Comparison of ENCODE assay signal across 21 mouse cellular contexts in genomic region chr11:120772749-120773148, GRCm38 (mm10). TPM values are rescaled to one million over a fixed set of nuclear protein-coding genes. Genes with fewer than 3 reads are reported as not detected.
DNase-seq lines count a peak whose midpoint lies in the region; ATAC-seq and TF ChIP-seq lines count a peak whose summit lies in the region.
"Had no signal": no experiment of that assay in that cellular context is flagged by ENCODE, and none has a peak within 500 bp of the region (broad histone marks: within the 10 kb centered on the region; RNA-seq: fewer than 3 reads in every experiment).

No protein-coding gene starts in this region.

- no peaks in the 10 kb centered on the region; the same call in 1 of the 2 replicates for H3K4me1 ChIP-seq in midbrain, embryonic 11.5 days (ENCODE audit: control insufficient read depth, insufficient read depth, low read length)
- H3K4me1 ChIP-seq in midbrain, embryonic 16.5 days (ENCODE audit: control insufficient read depth, insufficient read depth, low read length) = no peaks in the 10 kb centered on the region; the same call in 1 of the 2 replicates
- no peaks in the 10 kb centered on the region for H3K4me1 ChIP-seq in thymus, adult 2 months (replicated peaks; ENCODE audit: control insufficient read depth, insufficient read depth, low read length)

- ATAC-seq in midbrain, embryonic 11.5 days (ENCODE audit: low FRiP score) = no peak
- ATAC-seq in midbrain, embryonic 16.5 days = no peak
- ATAC-seq: activated CD4-positive, CD25-positive, alpha-beta regulatory T cell, adult 4 months; forebrain, embryonic 13.5 days; forebrain, embryonic 15.5 days; Patski had no signal

- TF ChIP-seq CTCF in thymus, adult 2 months (IDR thresholded peaks at IDR 0.05; ENCODE audit: borderline replicate concordance, control insufficient read depth, extremely low read depth, insufficient read depth, low read length, poor library complexity) = no peak

- WGBS in midbrain, embryonic 11.5 days = 78% methylated on average over 3 of the region's 3 CpGs
- 81% methylated on average over 3 of the region's 3 CpGs for WGBS in midbrain, embryonic 16.5 days
- WGBS in thymus, adult 2 months = 95% methylated on average over 3 of the region's 3 CpGs

- H3K27me3 ChIP-seq in midbrain, embryonic 11.5 days (ENCODE audit: control insufficient read depth, insufficient read depth, low read length) = no peaks in the 10 kb centered on the region
- no peaks in the 10 kb centered on the region for H3K27me3 ChIP-seq in midbrain, embryonic 16.5 days (ENCODE audit: control insufficient read depth, insufficient read depth, low read depth, low read length)
- H3K27me3 ChIP-seq in thymus, adult 2 months (ENCODE audit: control insufficient read depth, insufficient read depth, low read length) = no peaks in the 10 kb centered on the region
- H3K27me3 ChIP-seq: embryonic facial prominence, embryonic 12.5 days; forebrain, embryonic 13.5 days; forebrain, embryonic 15.5 days; Patski had no signal

- no peak overlapping the region for H3K4me3 ChIP-seq in midbrain, embryonic 11.5 days (ENCODE audit: low read depth, low read length)
- H3K4me3 ChIP-seq in midbrain, embryonic 16.5 days (ENCODE audit: low read depth, low read length) = no peak overlapping the region
- H3K4me3 ChIP-seq in thymus, adult 2 months (ENCODE audit: control insufficient read depth, insufficient read depth, low read length) = no peak overlapping the region
- H3K4me3 ChIP-seq: embryonic facial prominence, embryonic 10.5 days; embryonic facial prominence, embryonic 12.5 days; forebrain, embryonic 13.5 days; forebrain, embryonic 15.5 days had no signal

- H3K36me3 ChIP-seq in midbrain, embryonic 11.5 days (ENCODE audit: control insufficient read depth, insufficient read depth, low read length) = no peaks in the 10 kb centered on the region
- no peaks in the 10 kb centered on the region for H3K36me3 ChIP-seq in midbrain, embryonic 16.5 days (ENCODE audit: control insufficient read depth, insufficient read depth, low read length)
- H3K36me3 ChIP-seq in thymus, adult 2 months (ENCODE audit: control insufficient read depth, insufficient read depth, low read length) = no peaks in the 10 kb centered on the region
- H3K36me3 ChIP-seq: embryonic facial prominence, embryonic 10.5 days; embryonic facial prominence, embryonic 12.5 days; forebrain, embryonic 15.5 days had no signal

- peak; percentile 74 for DNase-seq in midbrain, embryonic 11.5 days (ENCODE audit: low spot score, missing footprints)
- peak; percentile 3 for DNase-seq in thymus, postnatal 4 days
- DNase-seq in thymus, adult 2 months = no peak
- peak; percentile 38 for DNase-seq in testis, postnatal 10 days (ENCODE audit: low spot score)
- no peak for DNase-seq in right cerebral cortex, adult 2 months (ENCODE audit: low spot score in 2 of 2)
- DNase-seq in left cerebral cortex, adult 8-10 months (ENCODE audit: low spot score in 2 of 2) = no peak
- DNase-seq: adrenal gland, adult 8-10 months; adrenal gland, postnatal 14 days; cerebellum, adult 11-12 months; cerebellum, adult 2 months; cerebellum, adult 9-10 months; cerebellum, postnatal 10 days; cerebellum, postnatal 25 days had no signal

- H3K4me2 ChIP-seq in midbrain, embryonic 11.5 days = no peak overlapping the region
- no peak overlapping the region for H3K4me2 ChIP-seq in midbrain, embryonic 16.5 days (ENCODE audit: low read length)
- H3K4me2 ChIP-seq: embryonic facial prominence, embryonic 12.5 days; forebrain, embryonic 13.5 days; forebrain, embryonic 15.5 days had no signal

- no peaks in the 10 kb centered on the region for H3K9me3 ChIP-seq in midbrain, embryonic 11.5 days (ENCODE audit: control insufficient read depth, low read length)
- H3K9me3 ChIP-seq in midbrain, embryonic 16.5 days (replicated peaks; ENCODE audit: control insufficient read depth, low read length, poor library complexity, severe bottlenecking) = no peaks in the 10 kb centered on the region
- H3K9me3 ChIP-seq: embryonic facial prominence, embryonic 10.5 days; embryonic facial prominence, embryonic 12.5 days; forebrain, embryonic 13.5 days; forebrain, embryonic 15.5 days had no signal

- H3K9ac ChIP-seq in midbrain, embryonic 11.5 days (ENCODE audit: low read length) = no peak overlapping the region
- no peak overlapping the region for H3K9ac ChIP-seq in midbrain, embryonic 16.5 days (ENCODE audit: low read depth, low read length)
- H3K9ac ChIP-seq: embryonic facial prominence, embryonic 12.5 days; forebrain, embryonic 13.5 days; forebrain, embryonic 15.5 days had no signal

- TF ChIP-seq POLR2A in thymus, adult 2 months (IDR thresholded peaks at IDR 0.05; ENCODE audit: control insufficient read depth, extremely low read depth, insufficient read depth, low read length, poor library complexity) = no peak

- H3K27ac ChIP-seq in midbrain, embryonic 11.5 days (ENCODE audit: low read depth, low read length) = no peak overlapping the region
- no peak overlapping the region for H3K27ac ChIP-seq in midbrain, embryonic 16.5 days (ENCODE audit: low read length)
- no peak overlapping the region for H3K27ac ChIP-seq in thymus, adult 2 months (ENCODE audit: control insufficient read depth, insufficient read depth, low read length)
- H3K27ac ChIP-seq: embryonic facial prominence, embryonic 10.5 days; embryonic facial prominence, embryonic 12.5 days; forebrain, embryonic 13.5 days; forebrain, embryonic 15.5 days had no signal

RNA-seq across cellular contexts. Expression of gene Hmga1b, which starts 10.2 kb away (rescaled TPM):
- 8.2 and 9.1 TPM in 2 replicates for polyA plus RNA-seq in midbrain, embryonic 11.5 days (2014; fragmentation: Nextera tagmentation; extraction: Ambion mirVana)
- 1.3 and 2.8 TPM in 2 replicates for polyA plus RNA-seq in midbrain, embryonic 16.5 days (2015; fragmentation: Nextera tagmentation; extraction: Ambion mirVana)
- polyA plus RNA-seq in thymus, adult 2 months (2012; rRNA removed) = 3.3 and 4.5 TPM in 2 replicates
- 10 to 100 TPM; 23.0 to 43.0 (median 30.6) TPM for total RNA-seq in left cerebral cortex, adult 8-10 months (2022)

RNA-seq across cellular contexts. Expression of gene Rfng, which starts 11.3 kb away (rescaled TPM):
- polyA plus RNA-seq in midbrain, embryonic 11.5 days (2014; fragmentation: Nextera tagmentation; extraction: Ambion mirVana) = 28.2 and 30.6 TPM in 2 replicates
- polyA plus RNA-seq in midbrain, embryonic 16.5 days (2015; fragmentation: Nextera tagmentation; extraction: Ambion mirVana) = 133 and 145 TPM in 2 replicates
- 87.4 and 102 TPM in 2 replicates for polyA plus RNA-seq in thymus, adult 2 months (2012; rRNA removed)
- 10 to 100 TPM; 49.0 to 56.6 (median 52.3) TPM for total RNA-seq in left cerebral cortex, adult 8-10 months (2022)

RNA-seq across cellular contexts. Expression of gene Gps1, which starts 11.3 kb away (rescaled TPM):
- polyA plus RNA-seq in midbrain, embryonic 11.5 days (2014; fragmentation: Nextera tagmentation; extraction: Ambion mirVana) = 254 and 269 TPM in 2 replicates
- polyA plus RNA-seq in midbrain, embryonic 16.5 days (2015; fragmentation: Nextera tagmentation; extraction: Ambion mirVana) = 270 and 288 TPM in 2 replicates
- polyA plus RNA-seq in thymus, adult 2 months (2012; rRNA removed) = 171 and 193 TPM in 2 replicates
- total RNA-seq in left cerebral cortex, adult 8-10 months (2022) = 100 to 1,000 TPM; 142 to 151 (median 146) TPM

RNA-seq across cellular contexts. Expression of gene Dus1l, which starts 23.5 kb away (rescaled TPM):
- 73.6 and 76.9 TPM in 2 replicates for polyA plus RNA-seq in midbrain, embryonic 11.5 days (2014; fragmentation: Nextera tagmentation; extraction: Ambion mirVana)
- 38.1 and 42.2 TPM in 2 replicates for polyA plus RNA-seq in midbrain, embryonic 16.5 days (2015; fragmentation: Nextera tagmentation; extraction: Ambion mirVana)
- 65.8 and 70.3 TPM in 2 replicates for polyA plus RNA-seq in thymus, adult 2 months (2012; rRNA removed)
- 10 to 100 TPM; 41.4 to 47.9 (median 46.1) TPM for total RNA-seq in left cerebral cortex, adult 8-10 months (2022)

RNA-seq across cellular contexts. Expression of gene Cbr2, which starts 40.8 kb away (rescaled TPM):
- 1.00 and 1.1 TPM in 2 replicates for polyA plus RNA-seq in midbrain, embryonic 11.5 days (2014; fragmentation: Nextera tagmentation; extraction: Ambion mirVana)
- 0.87 and 1.6 TPM in 2 replicates for polyA plus RNA-seq in midbrain, embryonic 16.5 days (2015; fragmentation: Nextera tagmentation; extraction: Ambion mirVana)
- polyA plus RNA-seq in thymus, adult 2 months (2012; rRNA removed) = 426 and 617 TPM in 2 replicates
- total RNA-seq in left cerebral cortex, adult 8-10 months (2022) = 1 to 10 TPM in 3 of 4 experiments, under 1 TPM in 1; 0.99 to 2.7 (median 1.9) TPM
- total RNA-seq: ES-E14 had no signal
- polyA plus RNA-seq: activated CD4-positive, CD25-positive, alpha-beta regulatory T cell, adult 4 months; forebrain, embryonic 13.5 days had no signal

Comparison
In these comparisons a context has a peak if more than half of its experiments do, and no peak if none do; other contexts are left out.
1. DNase-seq: peak in midbrain, embryonic 11.5 days (single experiment), thymus, postnatal 4 days (single experiment) and testis, postnatal 10 days (single experiment); none in thymus, adult 2 months (single experiment), right cerebral cortex, adult 2 months (0 of 2) and left cerebral cortex, adult 8-10 months (0 of 2).